Mouse (Mus musculus) T-helper 1 cell (primary cell): Measurements from ENCODE around the gene Il2rg.

ENCODE experiments used
- in situ Hi-C: fragments of 300-600 bp; cut with MboI, MseI; formaldehyde crosslinking; loops from one replicate; pipeline ENCODE4 v1.15.1; 2025; ENCODE audit warnings: high pct_unique_total_duplicates

Gene Il2rg

GRCm38 (mm10) chrX:101268025-101268754 is at the start of gene Il2rg:
Il2rg (minus strand) TSS chrX:101268255.
- in situ Hi-C loops = no loop called here

- in situ Hi-C loops = no loop called here
Measured at GRCm38 (mm10) chrX:101313625-101314359, 45.7 kb upstream of the Il2rg start.

GRCm38 (mm10) chrX:101309299-101309698 is 41.2 kb upstream of the Il2rg start:
- in situ Hi-C loops = no loop called here

GRCm38 (mm10) chrX:101304646-101305045 is 36.6 kb upstream of the Il2rg start:
- in situ Hi-C loops = no loop called here

DNA sequence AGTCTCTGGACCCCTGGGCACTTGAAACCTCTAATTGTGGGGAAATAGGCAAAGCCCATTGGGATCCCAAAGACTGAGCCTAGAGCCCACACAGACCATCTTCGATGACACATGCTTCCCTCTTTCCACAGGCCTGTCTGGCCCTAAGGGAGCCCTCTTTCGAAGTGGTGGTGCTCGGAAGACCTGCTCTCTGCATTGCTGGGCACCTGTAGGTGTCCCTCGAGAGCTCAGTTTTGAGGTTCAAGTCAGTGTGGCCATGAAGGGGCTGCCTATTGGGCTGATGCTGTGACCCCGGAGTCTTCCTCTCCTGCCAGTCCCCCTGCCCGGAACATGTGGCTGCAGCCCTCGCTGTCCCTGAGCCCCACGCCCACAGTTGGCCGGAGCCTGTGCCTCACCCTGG is 33.6 kb upstream of the Il2rg start:
- in situ Hi-C loops = no loop called here

DNA sequence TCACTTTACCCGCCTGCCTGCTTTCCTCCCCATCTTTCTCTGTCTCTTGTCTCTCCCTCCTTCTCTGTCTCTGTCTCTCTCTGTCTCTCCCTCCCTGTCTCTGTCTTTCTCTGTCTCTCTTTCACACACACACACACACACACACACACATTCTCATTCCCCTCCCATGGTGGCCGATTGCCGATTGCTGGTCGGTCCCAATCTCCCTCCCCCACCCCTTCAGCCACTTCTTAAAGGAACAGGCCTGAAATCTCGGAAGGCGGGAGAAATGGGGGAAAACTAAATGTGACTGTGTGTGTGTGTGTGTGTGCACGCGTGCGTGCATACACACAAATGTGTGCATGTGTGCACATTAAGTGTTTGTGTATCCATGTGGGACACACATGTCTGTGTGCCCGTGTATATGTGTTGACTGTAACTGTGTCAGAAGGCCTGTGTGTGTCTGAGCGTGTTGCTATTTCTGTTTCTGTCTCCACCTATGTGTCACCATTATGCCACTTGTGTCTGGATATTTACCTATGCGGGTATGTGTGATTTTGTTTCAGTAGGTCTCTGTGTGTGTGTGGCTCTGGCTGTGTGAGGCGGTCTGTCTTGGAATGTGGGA is 32.5 kb upstream of the Il2rg start:
- in situ Hi-C loops = no loop called here

DNA sequence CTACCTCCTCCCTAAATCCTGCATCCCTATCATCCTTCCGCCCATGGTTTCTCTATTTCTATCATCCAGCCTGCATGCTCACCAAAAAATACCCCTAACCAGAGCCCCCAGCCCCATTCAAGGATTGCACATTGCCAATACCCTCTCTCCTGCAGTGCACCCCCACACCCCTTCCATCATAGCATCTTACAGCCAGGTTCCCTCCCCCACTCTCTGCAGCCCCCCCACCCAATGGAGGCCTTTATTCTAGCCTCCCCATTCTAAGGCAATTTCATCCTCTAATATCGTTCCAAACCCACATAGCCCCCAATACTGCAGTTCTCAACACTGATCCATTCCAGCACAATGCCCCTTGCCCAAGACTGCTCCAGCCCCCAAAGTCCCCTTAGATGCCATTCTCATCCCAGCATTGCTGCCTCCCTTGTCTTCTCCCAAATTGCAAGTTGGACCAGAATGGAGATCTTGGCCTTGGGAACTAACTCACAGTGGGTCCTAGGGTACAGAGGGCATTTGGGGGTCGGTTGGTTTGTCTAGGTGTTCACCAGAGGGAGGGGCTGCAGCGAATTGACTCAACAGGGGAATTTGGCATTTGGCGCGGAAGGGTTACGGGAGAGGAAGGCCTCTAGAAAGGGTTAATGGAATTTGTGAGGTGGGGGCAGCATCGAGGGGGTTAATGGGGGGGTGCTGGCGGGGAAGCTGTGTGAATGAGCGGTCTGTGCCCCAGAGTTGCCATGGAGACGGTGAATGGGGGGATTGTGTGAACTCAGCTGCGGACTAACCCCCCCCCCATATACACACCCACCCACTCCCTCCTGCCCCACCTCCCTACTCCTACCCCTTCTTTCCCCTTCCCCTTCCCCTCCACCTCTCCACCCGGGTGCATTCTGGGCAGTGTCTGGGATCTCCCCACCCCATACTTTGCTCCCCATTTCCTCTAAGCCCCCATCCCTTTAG is 31.7 kb upstream of the Il2rg start:
- in situ Hi-C loops = no loop called here

DNA sequence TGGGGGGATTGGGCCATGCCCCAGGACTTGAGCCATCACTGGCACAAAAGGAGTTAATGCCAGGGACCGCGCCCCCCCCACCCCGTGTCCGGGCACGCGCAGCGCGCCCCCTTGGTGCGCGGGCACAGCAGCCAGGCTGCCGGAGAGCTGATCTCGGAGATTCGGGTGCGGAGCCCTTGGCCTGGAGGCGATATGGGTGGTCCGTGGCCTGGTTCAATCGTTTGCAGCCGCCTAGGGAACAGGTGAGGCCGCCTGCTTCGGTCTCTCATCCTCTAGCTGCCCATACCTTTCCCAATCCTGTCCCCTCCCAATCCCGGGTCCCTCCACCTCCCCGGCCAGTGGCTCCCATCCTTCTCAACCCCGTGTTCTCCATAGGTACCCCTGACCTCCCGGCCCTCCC is 31.0 kb upstream of the Il2rg start, which contains the start of gene Nlgn3:
Nlgn3 (plus strand) TSS at position 114 of the 400 bp plus-strand sequence.
- in situ Hi-C loops = no loop called here

- in situ Hi-C loops = no loop called here
Measured at GRCm38 (mm10) chrX:101290111-101290510, 22.1 kb upstream of the Il2rg start.

DNA sequence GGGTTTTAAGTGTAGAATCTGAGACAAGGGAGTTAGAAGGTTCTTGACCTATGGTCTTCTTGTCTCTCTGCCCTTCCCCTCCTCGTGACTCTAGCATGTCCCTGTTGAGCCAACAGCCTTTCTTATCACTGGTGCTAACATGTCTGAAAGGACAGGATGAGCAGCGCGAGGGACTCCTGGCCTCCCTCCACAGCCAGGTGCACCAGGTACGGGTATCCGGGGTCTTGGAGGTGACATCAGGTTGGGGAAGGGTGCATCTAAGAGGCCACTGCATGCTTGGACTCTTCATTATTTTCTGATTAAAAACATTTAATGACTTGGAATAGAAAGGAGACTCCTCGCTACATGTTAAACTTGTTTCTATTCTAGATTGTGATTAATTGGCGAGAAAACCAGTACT is 21.0 kb upstream of the Il2rg start:
- in situ Hi-C loops = no loop called here

GRCm38 (mm10) chrX:101288432-101288831 is 20.4 kb upstream of the Il2rg start:
- in situ Hi-C loops = no loop called here

DNA sequence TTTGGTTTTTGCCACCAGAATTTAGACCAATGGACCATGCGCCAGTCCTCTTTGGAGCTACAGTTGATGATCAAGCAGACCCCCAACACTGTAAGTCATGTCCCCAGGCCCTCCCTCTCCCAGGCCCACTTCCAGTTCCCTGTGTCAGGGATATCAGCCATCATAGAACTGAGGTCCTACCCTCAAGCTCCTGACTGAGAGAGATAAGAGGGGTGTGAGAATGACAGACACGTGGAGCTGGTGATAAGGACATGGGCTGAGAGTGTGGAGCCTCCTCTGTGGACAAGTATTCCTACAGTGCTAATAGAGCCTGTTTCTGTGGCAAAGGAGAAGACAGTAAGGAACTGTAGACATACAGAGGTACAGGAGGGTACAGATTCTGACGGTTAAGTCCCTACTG is 19.5 kb upstream of the Il2rg start:
- in situ Hi-C loops = no loop called here

DNA sequence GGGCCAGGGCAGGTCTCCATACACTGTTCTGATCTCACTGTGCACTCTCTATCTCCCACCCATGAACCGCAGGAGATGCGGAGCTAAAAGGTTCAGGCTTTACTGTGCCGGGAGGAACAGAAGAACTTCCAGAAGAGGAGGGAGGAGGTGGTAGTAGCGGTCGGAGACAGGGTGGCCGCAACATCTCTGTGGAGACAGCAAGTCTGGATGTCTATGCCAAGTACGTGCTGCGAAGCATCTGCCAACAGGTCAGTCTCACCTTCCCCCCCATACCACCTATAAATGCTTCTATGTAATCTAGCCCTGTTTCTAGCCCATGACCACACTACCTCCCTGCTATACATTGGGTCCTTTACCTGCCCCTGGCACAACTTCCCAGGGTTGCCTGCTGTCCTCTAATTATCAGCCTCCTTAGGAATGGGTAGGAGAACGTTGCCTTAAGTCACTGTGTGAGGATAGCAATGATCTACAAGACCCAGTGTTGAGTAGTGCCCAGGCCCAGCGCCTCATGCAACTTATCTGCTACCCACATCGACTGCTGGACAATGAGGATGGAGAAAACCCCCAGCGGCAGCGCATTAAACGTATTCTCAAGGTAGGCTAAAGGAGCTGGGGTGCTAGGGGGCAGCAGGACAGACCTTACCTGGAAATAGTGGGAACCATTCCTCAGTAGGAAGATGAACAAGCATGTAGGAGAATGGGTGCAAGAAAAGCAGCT is 18.1 kb upstream of the Il2rg start:
- in situ Hi-C loops = no loop called here

DNA sequence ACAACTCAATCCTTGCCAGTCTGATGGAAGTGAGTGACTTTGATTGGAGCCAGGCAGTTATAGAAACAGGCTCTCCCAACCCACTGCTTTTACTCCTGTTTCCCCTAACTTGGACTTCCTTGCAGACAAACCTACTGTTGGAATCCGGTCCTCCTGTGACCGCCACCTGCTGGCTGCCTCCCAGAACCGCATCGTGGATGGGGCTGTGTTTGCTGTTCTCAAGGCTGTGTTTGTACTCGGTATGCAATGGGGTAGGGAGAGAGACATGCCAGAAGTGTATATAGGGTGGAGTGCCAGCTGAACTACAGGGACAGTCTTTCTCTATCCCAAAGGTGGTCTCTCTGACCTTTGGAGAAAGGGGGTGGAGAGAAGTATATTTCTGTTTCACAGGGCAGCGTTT is 17.5 kb upstream of the Il2rg start:
- in situ Hi-C loops = no loop called here

DNA sequence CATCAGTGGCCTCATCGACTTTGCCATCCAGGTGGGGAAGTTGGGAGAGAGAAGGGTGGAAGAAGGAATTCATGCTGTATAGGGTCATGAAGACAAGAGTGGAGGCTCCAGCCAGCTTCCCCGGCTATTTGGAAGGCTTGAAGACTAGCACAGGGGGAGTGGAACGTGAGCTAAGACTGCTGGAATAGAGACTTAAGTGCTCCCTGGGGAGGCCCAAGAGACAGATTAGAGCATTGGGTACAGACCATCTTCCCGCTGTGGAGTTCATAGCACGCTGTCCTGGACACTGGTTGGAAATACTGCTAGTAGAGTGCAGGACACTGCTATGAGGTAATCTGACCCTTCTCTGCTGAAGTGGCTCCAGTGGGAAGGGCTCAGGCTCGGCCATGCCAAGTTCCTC is 14.8 kb upstream of the Il2rg start:
- in situ Hi-C loops = no loop called here

GRCm38 (mm10) chrX:101273875-101274738 is 6.1 kb upstream of the Il2rg start, which contains the start of gene Med12:
Med12 (plus strand) TSS chrX:101274030.
- in situ Hi-C loops = no loop called here

- in situ Hi-C loops = no loop called here
Measured at GRCm38 (mm10) chrX:101273410-101273809, 5.4 kb upstream of the Il2rg start.

DNA sequence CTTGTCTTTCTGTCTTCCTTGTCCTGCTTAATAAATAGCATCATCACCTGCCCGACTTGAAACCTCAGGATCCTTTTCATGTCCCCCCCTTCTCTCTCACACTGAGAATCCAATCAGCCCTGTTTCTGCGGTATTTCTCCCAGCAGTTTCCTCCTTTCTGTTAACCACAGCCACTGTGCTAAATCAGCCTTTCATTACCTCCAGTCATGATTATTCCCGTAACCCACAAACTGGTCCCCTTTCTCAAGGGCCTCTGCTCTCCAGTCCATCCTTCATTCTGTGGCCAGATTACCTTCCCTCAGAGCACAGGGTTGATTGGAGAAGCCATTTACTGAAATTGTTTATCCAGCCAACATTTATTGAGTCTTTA is 685 bp upstream of the Il2rg start, which contains the start of gene Gm20489:
Gm20489 (minus strand) TSS at position 269 of the 370 bp plus-strand sequence.
- in situ Hi-C loops = no loop called here

- in situ Hi-C loops = no loop called here
Measured at GRCm38 (mm10) chrX:101266631-101267030, 1.4 kb downstream of the Il2rg start.

GRCm38 (mm10) chrX:101263892-101264291 is 4.2 kb downstream of the Il2rg start, which contains the start of gene Gm614:
Gm614 (minus strand) TSS chrX:101263992.
- in situ Hi-C loops = no loop called here
